Mouse (Mus musculus) mouse trophoblast stem cell (cell line): ENCODE results near the gene Myo3b.
"Not testable (repeated sequence)": the region's sequence is repeated elsewhere in the genome, so short reads cannot be mapped to it uniquely, and the experiment has no call there.

Experiments used
- in situ Hi-C, 2 experiments: fragments of 300-500 bp; cut with MseI, MboI; formaldehyde crosslinking; loops; 2 replicates in 1 of 2; 3 replicates in 1 of 2; pipeline ENCODE4 v1.15.1; 2025

The Myo3b gene

GRCm38 (mm10) chr2:70038752-70039151, at the start of gene Myo3b:
Gene Myo3b (plus strand): TSS chr2:70039126.
- in situ Hi-C loops = no loop called here

- in situ Hi-C loops = no loop called here
Observed at GRCm38 (mm10) chr2:69989224-69989623, 49.7 kb upstream of the Myo3b start.

GRCm38 (mm10) chr2:69990647-69991046, 48.3 kb upstream of the Myo3b start:
- in situ Hi-C loops = no loop called here

GRCm38 (mm10) chr2:69994082-69994736, 44.7 kb upstream of the Myo3b start:
- in situ Hi-C loops = not testable (repeated sequence)

- in situ Hi-C loops = no loop called here
Observed at GRCm38 (mm10) chr2:69994779-69995178, 44.1 kb upstream of the Myo3b start.

- in situ Hi-C loops = no loop called here
Observed at GRCm38 (mm10) chr2:69999097-69999770, 39.7 kb upstream of the Myo3b start.

- in situ Hi-C loops = no loop called here
Observed at GRCm38 (mm10) chr2:70000316-70000715, 38.6 kb upstream of the Myo3b start.

GRCm38 (mm10) chr2:70006492-70006891, 32.4 kb upstream of the Myo3b start:
- in situ Hi-C loops = no loop called here

- in situ Hi-C loops = no loop called here
Observed at GRCm38 (mm10) chr2:70012941-70013340, 26.0 kb upstream of the Myo3b start.

- in situ Hi-C loops = no loop called here
Observed at GRCm38 (mm10) chr2:70018236-70018635, 20.7 kb upstream of the Myo3b start.

GRCm38 (mm10) chr2:70024454-70024853, 14.5 kb upstream of the Myo3b start:
- in situ Hi-C loops = no loop called here

GRCm38 (mm10) chr2:70025711-70026110, 13.2 kb upstream of the Myo3b start:
- in situ Hi-C loops = no loop called here

GRCm38 (mm10) chr2:70031472-70031871, 7.5 kb upstream of the Myo3b start:
- in situ Hi-C loops = no loop called here

- in situ Hi-C loops = no loop called here
Observed at GRCm38 (mm10) chr2:70034895-70035294, 4.0 kb upstream of the Myo3b start.

- in situ Hi-C loops = no loop called here
Observed at GRCm38 (mm10) chr2:70035358-70035757, 3.6 kb upstream of the Myo3b start.

- in situ Hi-C loops = no loop called here
Observed at GRCm38 (mm10) chr2:70037221-70037620, 1.7 kb upstream of the Myo3b start.

GRCm38 (mm10) chr2:70044466-70044865, 5.5 kb downstream of the Myo3b start:
- in situ Hi-C loops = no loop called here

GRCm38 (mm10) chr2:70047868-70048267, 8.9 kb downstream of the Myo3b start:
- in situ Hi-C loops = no loop called here

GRCm38 (mm10) chr2:70053803-70054202, 14.9 kb downstream of the Myo3b start:
- in situ Hi-C loops = no loop called here

- in situ Hi-C loops = no loop called here
Observed at GRCm38 (mm10) chr2:70058201-70058600, 19.3 kb downstream of the Myo3b start.

GRCm38 (mm10) chr2:70060359-70061345, 21.7 kb downstream of the Myo3b start:
- in situ Hi-C loops = no loop called here

GRCm38 (mm10) chr2:70065116-70065515, 26.2 kb downstream of the Myo3b start:
- in situ Hi-C loops = no loop called here
